Mouse (Mus musculus) midbrain, embryonic 16.5 days (tissue): ENCODE measurements around the gene Ubash3a. TPM values are rescaled to one million over a fixed set of nuclear protein-coding genes. Genes with fewer than 3 reads are reported as not detected.

ENCODE experiments used
- ATAC-seq: fragments of 200-750 bp; cut with Nextera tagmentation; 2 replicates; pipeline ENCODE4 v1.8.0; 2017; ENCODE audit warnings: moderate TSS enrichment
- H3K27ac ChIP-seq: fragments of 300-500 bp; sonication (generic); 2 replicates; pipeline ENCODE4 v1.5.1; 2014; ENCODE audit warnings: mild to moderate bottlenecking, low read length, mixed read lengths
- H3K27me3 ChIP-seq: fragments of 300-500 bp; sonication (generic); 2 replicates; pipeline ENCODE4 v1.6.1; 2014; ENCODE audit warnings: low read depth, low read length, mixed read lengths; ENCODE audit not compliant: control insufficient read depth, insufficient read depth
- H3K36me3 ChIP-seq: fragments of 300-500 bp; sonication (generic); 2 replicates; pipeline ENCODE4 v1.6.1; 2014; ENCODE audit warnings: mild to moderate bottlenecking, low read length, moderate library complexity, mixed read lengths; ENCODE audit not compliant: control insufficient read depth, insufficient read depth
- H3K4me1 ChIP-seq: fragments of 300-500 bp; sonication (generic); 2 replicates; pipeline ENCODE4 v1.6.1; 2014; ENCODE audit warnings: mild to moderate bottlenecking, low read length, mixed read lengths; ENCODE audit not compliant: control insufficient read depth, insufficient read depth
- H3K4me2 ChIP-seq: fragments of 300-500 bp; sonication (generic); 2 replicates; pipeline ENCODE4 v1.6.1; 2014; ENCODE audit warnings: mild to moderate bottlenecking, low read length, mixed read lengths
- H3K4me3 ChIP-seq: fragments of 300-500 bp; sonication (generic); 2 replicates; pipeline ENCODE4 v1.5.1; 2014; ENCODE audit warnings: low read depth, mild to moderate bottlenecking, low read length, moderate library complexity, mixed read lengths
- H3K9ac ChIP-seq: fragments of 300-500 bp; sonication (generic); 2 replicates; pipeline ENCODE4 v1.6.1; 2014; ENCODE audit warnings: low read depth, low read length, mixed read lengths
- H3K9me3 ChIP-seq: fragments of 300-500 bp; sonication (generic); replicated peaks from 2 replicates; pipeline ENCODE4 v1.6.1; 2014; ENCODE audit warnings: mild to moderate bottlenecking, low read length, mixed read lengths; ENCODE audit not compliant: control insufficient read depth, poor library complexity, severe bottlenecking
- WGBS: fragments of 180-500 bp; shearing (Covaris S2); extraction: QIAGEN DNeasy Blood & Tissue Kit; methylation state at CpG from one replicate; pipeline ENCODE4 v1.1.7; 2014; 5-methylcytosine and 5-hydroxymethylcytosine counted together
- polyA plus RNA-seq: library from polyadenylated mRNA; unstranded; fragments of >200 nt; fragmentation: Nextera tagmentation; extraction: Ambion mirVana; gene quantifications from 2 replicates; pipeline ENCODE4 v1.2.1, GENCODE M21; 2015

The Ubash3a gene
- not detected in 2 replicates for polyA plus RNA-seq

- ATAC-seq: no peak
- no peak within 1 kb of the TSS for H3K9ac ChIP-seq
- no peaks in the 10 kb centered on the region for H3K4me1 ChIP-seq
- H3K4me2 ChIP-seq: no peak within 1 kb of the TSS
- H3K27ac ChIP-seq: no peak within 1 kb of the TSS
- 87% methylated on average over 12 of the region's 12 CpGs for WGBS
- H3K4me3 ChIP-seq: no peak within 1 kb of the TSS
- no peaks in the 10 kb centered on the region for H3K36me3 ChIP-seq
- H3K9me3 ChIP-seq: no peaks in the 10 kb centered on the region
- no peaks in the 10 kb centered on the region for H3K27me3 ChIP-seq
These were observed at the start of gene Ubash3a for GRCm38 (mm10) chr17:31207771-31208334. Ubash3a (plus strand) TSS chr17:31207873.

DNA sequence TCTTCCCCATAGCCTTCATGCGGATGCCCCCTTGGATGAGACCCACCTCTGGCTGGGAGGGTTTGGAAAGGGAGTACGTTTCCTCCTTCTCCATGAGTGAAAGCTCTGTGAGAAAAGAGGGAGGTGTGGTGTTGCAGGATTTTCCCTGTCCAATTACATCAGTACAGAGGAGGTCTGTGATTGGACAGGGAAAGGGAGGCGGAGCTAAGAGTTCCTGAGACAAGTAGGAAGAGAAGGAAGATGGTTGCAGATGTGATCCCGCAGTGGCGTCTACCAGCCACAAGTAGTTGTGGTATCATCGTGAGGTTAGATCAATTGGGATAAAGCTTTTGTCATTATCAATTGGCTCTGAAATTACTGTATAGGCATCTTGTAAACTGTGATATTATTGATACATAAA lies 49.8 kb upstream of the Ubash3a start:
- Histone ChIP-seq H3K27me3 (no peaks in the 10 kb centered on the region), H3K9ac (no peak overlapping the region), H3K9me3 (no peaks in the 10 kb centered on the region), H3K4me3 (no peak overlapping the region), H3K36me3 (no peaks in the 10 kb centered on the region), H3K4me1 (no peaks in the 10 kb centered on the region), H3K4me2 (no peak overlapping the region), H3K27ac (no peak overlapping the region)
- ATAC-seq: no peak
- WGBS: 84% methylated on average over 6 of the region's 6 CpGs

DNA sequence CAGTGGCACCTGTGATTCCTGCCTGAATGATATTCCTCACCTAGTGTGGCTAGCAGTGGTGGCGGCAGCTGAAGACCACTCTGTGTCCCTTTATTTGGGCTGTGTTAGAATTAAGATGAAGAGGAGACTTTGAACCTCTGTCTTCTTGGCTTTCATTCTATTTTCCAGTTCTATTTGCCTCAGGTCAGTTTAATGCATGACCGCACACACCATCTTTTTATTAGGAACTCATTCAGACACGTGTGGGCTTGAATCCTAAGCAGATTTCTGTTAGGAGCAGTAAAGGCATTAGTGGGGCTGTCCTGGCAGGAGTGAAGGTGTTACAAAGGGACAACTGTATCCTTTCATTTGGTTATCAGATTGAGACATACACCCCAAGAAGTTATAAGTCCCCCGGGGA lies 47.4 kb upstream of the Ubash3a start:
- H3K9me3 ChIP-seq: no peaks in the 10 kb centered on the region
- H3K9ac ChIP-seq: no peak overlapping the region
- no peak overlapping the region for H3K4me2 ChIP-seq
- ATAC-seq: no peak
- no peaks in the 10 kb centered on the region for H3K27me3 ChIP-seq
- 58% methylated on average over 4 of the region's 4 CpGs for WGBS
- H3K4me3 ChIP-seq: no peak overlapping the region
- H3K27ac ChIP-seq: no peak overlapping the region
- no peaks in the 10 kb centered on the region for H3K36me3 ChIP-seq
- H3K4me1 ChIP-seq: no peaks in the 10 kb centered on the region

DNA sequence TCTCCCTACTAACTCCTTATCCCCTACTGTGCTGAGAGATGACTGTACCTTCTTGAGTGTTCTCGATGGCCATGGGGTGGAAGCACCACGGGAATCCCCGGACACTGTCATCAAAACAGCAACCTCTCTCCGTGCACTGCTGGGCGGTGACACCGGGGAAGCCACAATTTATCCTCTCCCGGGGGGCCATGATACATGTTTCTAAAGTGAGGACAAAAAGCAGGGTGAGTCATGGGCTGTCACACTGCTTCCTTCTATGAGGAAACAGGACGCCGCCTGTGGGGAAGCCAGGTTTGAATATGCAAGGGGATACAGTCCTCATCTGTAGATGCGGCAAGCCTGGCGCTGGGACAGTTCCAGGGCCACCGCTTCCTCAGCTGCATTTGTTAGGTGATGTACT lies 45.1 kb upstream of the Ubash3a start:
- Histone ChIP-seq H3K9me3 (no peaks in the 10 kb centered on the region), H3K9ac (no peak overlapping the region), H3K4me3 (no peak overlapping the region), H3K27ac (no peak overlapping the region), H3K27me3 (no peaks in the 10 kb centered on the region), H3K36me3 (no peaks in the 10 kb centered on the region), H3K4me2 (no peak overlapping the region), H3K4me1 (no peaks in the 10 kb centered on the region)
- ATAC-seq: no peak
- WGBS: 90% methylated on average over 12 of the region's 12 CpGs

- 85% methylated on average over 2 of the region's 2 CpGs for WGBS
- ATAC-seq: no peak
- no peaks in the 10 kb centered on the region for H3K4me1 ChIP-seq
These were observed 43.9 kb upstream of the Ubash3a start for GRCm38 (mm10) chr17:31163821-31164220.

GRCm38 (mm10) chr17:31165127-31165526 lies 42.5 kb upstream of the Ubash3a start, which contains the start of gene Tff1:
Tff1 (minus strand) TSS chr17:31165277.
- Histone ChIP-seq H3K9ac (no peak within 1 kb of the TSS), H3K9me3 (no peaks in the 10 kb centered on the region), H3K36me3 (no peaks in the 10 kb centered on the region), H3K4me1 (no peaks in the 10 kb centered on the region), H3K4me3 (no peak within 1 kb of the TSS), H3K27ac (no peak within 1 kb of the TSS), H3K4me2 (no peak within 1 kb of the TSS), H3K27me3 (no peaks in the 10 kb centered on the region)
- ATAC-seq: no peak
- 88% methylated on average over 6 of the region's 6 CpGs for WGBS

More at GRCm38 (mm10) chr17:31163821-31164220, 43.9 kb upstream of the Ubash3a start:
- Histone ChIP-seq H3K4me3 (no peak overlapping the region), H3K9me3 (no peaks in the 10 kb centered on the region), H3K9ac (no peak overlapping the region), H3K27ac (no peak overlapping the region), H3K4me2 (no peak overlapping the region), H3K27me3 (no peaks in the 10 kb centered on the region), H3K36me3 (no peaks in the 10 kb centered on the region)

- no peak overlapping the region for H3K27ac ChIP-seq
- WGBS: 91% methylated on average over 5 of the region's 5 CpGs
- no peaks in the 10 kb centered on the region for H3K27me3 ChIP-seq
- ATAC-seq: no peak
- no peak overlapping the region for H3K4me2 ChIP-seq
- H3K36me3 ChIP-seq: no peaks in the 10 kb centered on the region
- H3K9me3 ChIP-seq: no peaks in the 10 kb centered on the region
- H3K9ac ChIP-seq: no peak overlapping the region
- H3K4me1 ChIP-seq: no peaks in the 10 kb centered on the region
- no peak overlapping the region for H3K4me3 ChIP-seq
These were observed 37.9 kb upstream of the Ubash3a start for GRCm38 (mm10) chr17:31169796-31170195.

- Histone ChIP-seq H3K4me3 (no peak overlapping the region), H3K9me3 (no peaks in the 10 kb centered on the region), H3K9ac (no peak overlapping the region), H3K4me1 (no peaks in the 10 kb centered on the region), H3K27ac (no peak overlapping the region), H3K36me3 (no peaks in the 10 kb centered on the region), H3K4me2 (no peak overlapping the region), H3K27me3 (no peaks in the 10 kb centered on the region; the same call in 1 of the 2 replicates)
- WGBS: 93% methylated on average over 4 of the region's 4 CpGs
- ATAC-seq: no peak
These were observed 31.4 kb upstream of the Ubash3a start for GRCm38 (mm10) chr17:31176321-31176720.

GRCm38 (mm10) chr17:31181490-31181889 lies 26.2 kb upstream of the Ubash3a start:
- Histone ChIP-seq H3K4me2 (no peak overlapping the region), H3K27me3 (no peaks in the 10 kb centered on the region; the same call in 1 of the 2 replicates), H3K27ac (no peak overlapping the region), H3K9me3 (no peaks in the 10 kb centered on the region), H3K9ac (no peak overlapping the region), H3K4me1 (no peaks in the 10 kb centered on the region), H3K4me3 (no peak overlapping the region), H3K36me3 (no peaks in the 10 kb centered on the region)
- WGBS: 84% methylated on average over 4 of the region's 4 CpGs
- no peak for ATAC-seq
